Mouse (Mus musculus) lung, postnatal 0 days (tissue): Measurements from ENCODE around the gene Gli3.

ENCODE experiments used
- CTCF ChIP-seq: IDR thresholded peaks from 2 replicates; pipeline ENCODE4 v1.5.1; 2016; ENCODE audit warnings: antibody characterized with exemption, mild to moderate bottlenecking
- EP300 ChIP-seq: IDR thresholded peaks from 2 replicates; pipeline ENCODE4 v1.6.1; 2016; ENCODE audit warnings: antibody characterized with exemption, mild to moderate bottlenecking, control low read depth

GRCm38 (mm10) chr13:15520353-15520752, 57.3 kb downstream of the Gli3 start:
- no peak for TF ChIP-seq CTCF
- TF ChIP-seq EP300: no peak
